Mouse (Mus musculus): ENCODE measurements around the gene Tmem40. TPM values are rescaled to one million over a fixed set of nuclear protein-coding genes. Genes with fewer than 3 reads are reported as not detected.

Tmem40 gene
- polyA plus RNA-seq, 1 experiment from 2014 or later: 2.8 TPM

GRCm38 (mm10) chr6:115681066-115681465, 81.1 kb downstream of the Tmem40 start:
- Histone ChIP-seq H3K27me3 (no peaks in the 10 kb centered on the region), H3K9me3 (no peaks in the 10 kb centered on the region), H3K4me3 (no peak overlapping the region), H3K4me2 (replicated peaks) (no peak overlapping the region), H3K36me3 (no peaks in the 10 kb centered on the region), H3K4me1 (peaks cover 2% of the 10 kb centered on the region; the same call in 1 of the 2 replicates), H3K27ac (no peak overlapping the region), H3K9ac (no peak overlapping the region)
- no peak for ATAC-seq (ENCODE audit: insufficient number of reproducible peaks, insufficient read depth, low FRiP score, low TSS enrichment)
- WGBS: 82% methylated on average over 4 of the region's 4 CpGs

Small RNAs within 50 kb of the gene (microRNA-seq; reads per million reads assigned to microRNA genes)
- gene Mir7660: 0.73 reads per million

Other genes with a start within 250 kb of the Tmem40 start
- gene Tsen2, start 217.7 kb downstream of the Tmem40 start, polyA plus RNA-seq (2016; fragmentation: Nextera tagmentation; extraction: Ambion mirVana): 31.0 and 31.2 TPM in 2 replicates
- gene Mkrn2os, start 169.8 kb downstream of the Tmem40 start, polyA plus RNA-seq (2016; fragmentation: Nextera tagmentation; extraction: Ambion mirVana): 0.27 and 0.40 TPM in 2 replicates
- 27.3 and 28.1 TPM in 2 replicates for gene Mkrn2, start 160.5 kb downstream of the Tmem40 start, polyA plus RNA-seq (2016; fragmentation: Nextera tagmentation; extraction: Ambion mirVana)
- 133 TPM in 2 replicates for gene Raf1, start 85.8 kb downstream of the Tmem40 start, polyA plus RNA-seq (2016; fragmentation: Nextera tagmentation; extraction: Ambion mirVana)
- gene Cand2, start 12.1 kb upstream of the Tmem40 start, polyA plus RNA-seq (2016; fragmentation: Nextera tagmentation; extraction: Ambion mirVana): 61.3 and 62.5 TPM in 2 replicates
- 1,977 and 2,016 TPM in 2 replicates for gene Rpl32, start 46.3 kb upstream of the Tmem40 start, polyA plus RNA-seq (2016; fragmentation: Nextera tagmentation; extraction: Ambion mirVana)
- 0.89 and 1.00 TPM in 2 replicates for gene Efcab12, start 76.0 kb upstream of the Tmem40 start, polyA plus RNA-seq (2016; fragmentation: Nextera tagmentation; extraction: Ambion mirVana)
- gene Mbd4, start 91.0 kb upstream of the Tmem40 start, polyA plus RNA-seq (2016; fragmentation: Nextera tagmentation; extraction: Ambion mirVana): 28.4 and 28.8 TPM in 2 replicates
- 30.7 and 33.4 TPM in 2 replicates for gene Ift122, start 91.1 kb upstream of the Tmem40 start, polyA plus RNA-seq (2016; fragmentation: Nextera tagmentation; extraction: Ambion mirVana)
- gene Rho, start 169.3 kb upstream of the Tmem40 start, polyA plus RNA-seq (2016; fragmentation: Nextera tagmentation; extraction: Ambion mirVana): 0.17 and 0.32 TPM in 2 replicates
- gene H1foo, start 182.5 kb upstream of the Tmem40 start, polyA plus RNA-seq (2016; fragmentation: Nextera tagmentation; extraction: Ambion mirVana): not detected in 2 replicates
- gene Plxnd1, start 232.6 kb upstream of the Tmem40 start, polyA plus RNA-seq (2016; fragmentation: Nextera tagmentation; extraction: Ambion mirVana): 33.1 and 40.5 TPM in 2 replicates